Mouse (Mus musculus) kidney, postnatal 0 days (tissue): Measurements from ENCODE around the gene Ankub1. TPM values are rescaled to one million over a fixed set of nuclear protein-coding genes. Genes with fewer than 3 reads are reported as not detected.

Experiments used
- ATAC-seq: fragments of 200-750 bp; cut with Nextera tagmentation; replicated peaks from 2 replicates; pipeline ENCODE4 v1.8.0; 2017; ENCODE audit warnings: low read depth, moderate number of reproducible peaks, moderate TSS enrichment, moderate library complexity; ENCODE audit not compliant: low FRiP score
- DNase-seq: peaks from one replicate; pipeline ENCODE4 v3.0.0-alpha.2; 2016; ENCODE audit warnings: low spot score
- H3K27ac ChIP-seq: fragments of 300-500 bp; sonication (generic); 2 replicates; pipeline ENCODE4 v1.5.1; 2014; ENCODE audit warnings: mild to moderate bottlenecking
- H3K27me3 ChIP-seq: fragments of 300-500 bp; sonication (generic); 2 replicates; pipeline ENCODE4 v1.6.1; 2014; ENCODE audit warnings: low read length, mixed read lengths; ENCODE audit not compliant: insufficient read depth
- H3K36me3 ChIP-seq: fragments of 300-500 bp; sonication (generic); 2 replicates; pipeline ENCODE4 v1.6.1; 2014; ENCODE audit warnings: low read length, mixed read lengths; ENCODE audit not compliant: insufficient read depth
- H3K4me1 ChIP-seq: fragments of 300-500 bp; sonication (generic); replicated peaks from 2 replicates; pipeline ENCODE4 v1.6.1; 2014; ENCODE audit warnings: antibody characterized with exemption, low read length, mixed read lengths; ENCODE audit not compliant: insufficient read depth
- H3K4me2 ChIP-seq: fragments of 300-500 bp; sonication (generic); 2 replicates; pipeline ENCODE4 v1.6.1; 2014; ENCODE audit warnings: mild to moderate bottlenecking, low read length, moderate library complexity, mixed read lengths
- H3K4me3 ChIP-seq: fragments of 300-500 bp; sonication (generic); replicated peaks from 2 replicates; pipeline ENCODE4 v1.5.1; 2014; ENCODE audit warnings: low read depth, low read length
- H3K9ac ChIP-seq: fragments of 300-500 bp; sonication (generic); 2 replicates; pipeline ENCODE4 v1.6.1; 2014; ENCODE audit warnings: low read depth, low read length
- H3K9me3 ChIP-seq: fragments of 300-500 bp; sonication (generic); replicated peaks from 2 replicates; pipeline ENCODE4 v1.6.1; 2016; ENCODE audit warnings: low read length, inconsistent platforms, mixed read lengths
- CTCF ChIP-seq: IDR thresholded peaks from 2 replicates; pipeline ENCODE4 v1.5.1; 2016; ENCODE audit warnings: antibody characterized with exemption, low read depth, mild to moderate bottlenecking, moderate library complexity
- WGBS: fragments of 180-500 bp; shearing (Covaris S2); extraction: QIAGEN DNeasy Blood & Tissue Kit; methylation state at CpG from one replicate; pipeline ENCODE4 v1.1.7; 2014; 5-methylcytosine and 5-hydroxymethylcytosine counted together
- microRNA-seq: library from miRNA; unstranded; fragments of <30 nt; microRNA quantifications from one replicate; pipeline ENCODE4, GENCODE M21; 2016
- polyA plus RNA-seq: library from polyadenylated mRNA; unstranded; fragments of >200 nt; fragmentation: Nextera tagmentation; extraction: Ambion mirVana; gene quantifications from 2 replicates; pipeline ENCODE4 v1.2.1, GENCODE M21; 2015

Gene Ankub1
- polyA plus RNA-seq, 1 experiment from 2014 or later, result not detected

DNA sequence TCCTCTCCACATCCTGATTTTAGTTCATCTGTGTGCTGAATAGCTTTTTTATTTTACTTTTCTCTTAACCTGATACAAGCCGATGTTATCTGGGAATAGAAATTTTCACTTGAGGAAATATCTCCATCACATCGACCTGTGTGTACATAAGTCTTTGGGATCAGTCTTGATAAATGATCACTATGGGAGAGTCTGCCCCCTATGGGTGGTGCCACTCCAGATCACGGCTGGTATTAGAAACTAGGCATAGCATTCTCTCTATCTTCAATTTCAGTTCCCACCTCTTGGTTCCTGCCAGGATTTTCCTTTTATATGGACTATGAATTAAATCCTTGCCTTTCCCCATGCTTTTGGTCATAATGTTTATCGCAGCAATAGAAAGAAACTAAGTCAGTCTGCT, 72.9 kb downstream of the Ankub1 start:
- Histone ChIP-seq H3K4me1 (no peaks in the 10 kb centered on the region), H3K27ac (no peak overlapping the region), H3K36me3 (no peaks in the 10 kb centered on the region), H3K4me2 (no peak overlapping the region), H3K4me3 (no peak overlapping the region), H3K27me3 (no peaks in the 10 kb centered on the region), H3K9me3 (no peaks in the 10 kb centered on the region), H3K9ac (no peak overlapping the region)
- ATAC-seq (no peak), DNase-seq (no peak)
- peak; percentile 62 for TF ChIP-seq CTCF
- 68% methylated on average over 4 of the region's 4 CpGs for WGBS

DNA sequence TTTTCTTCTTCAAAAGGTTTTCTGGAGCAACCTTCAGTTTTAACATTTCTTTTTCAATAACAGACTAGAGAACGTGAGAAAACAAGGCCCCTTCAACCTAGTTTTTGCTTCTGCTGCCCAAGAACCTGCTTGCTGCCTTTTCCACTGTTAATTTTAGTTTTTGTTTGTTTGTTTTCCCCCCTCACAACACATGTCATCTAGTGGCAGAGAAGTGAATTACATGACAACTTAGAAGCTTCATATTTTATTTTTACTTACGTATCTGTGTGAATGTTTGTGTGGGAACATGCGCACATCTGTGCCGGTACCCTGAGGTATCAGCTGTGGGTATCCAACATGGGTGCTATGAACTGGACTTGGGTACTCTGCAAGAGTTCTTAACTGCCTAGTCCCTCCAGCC, 76.9 kb downstream of the Ankub1 start:
- DNase-seq (no peak), ATAC-seq (no peak)
- Histone ChIP-seq H3K36me3 (no peaks in the 10 kb centered on the region), H3K27ac (no peak overlapping the region), H3K9me3 (no peaks in the 10 kb centered on the region), H3K4me2 (no peak overlapping the region), H3K9ac (no peak overlapping the region), H3K4me3 (no peak overlapping the region), H3K4me1 (no peaks in the 10 kb centered on the region), H3K27me3 (no peaks in the 10 kb centered on the region)
- WGBS, result 87% methylated on average over 4 of the region's 4 CpGs
- peak; percentile 58; the same call in 1 of the 2 replicates for TF ChIP-seq CTCF

DNA sequence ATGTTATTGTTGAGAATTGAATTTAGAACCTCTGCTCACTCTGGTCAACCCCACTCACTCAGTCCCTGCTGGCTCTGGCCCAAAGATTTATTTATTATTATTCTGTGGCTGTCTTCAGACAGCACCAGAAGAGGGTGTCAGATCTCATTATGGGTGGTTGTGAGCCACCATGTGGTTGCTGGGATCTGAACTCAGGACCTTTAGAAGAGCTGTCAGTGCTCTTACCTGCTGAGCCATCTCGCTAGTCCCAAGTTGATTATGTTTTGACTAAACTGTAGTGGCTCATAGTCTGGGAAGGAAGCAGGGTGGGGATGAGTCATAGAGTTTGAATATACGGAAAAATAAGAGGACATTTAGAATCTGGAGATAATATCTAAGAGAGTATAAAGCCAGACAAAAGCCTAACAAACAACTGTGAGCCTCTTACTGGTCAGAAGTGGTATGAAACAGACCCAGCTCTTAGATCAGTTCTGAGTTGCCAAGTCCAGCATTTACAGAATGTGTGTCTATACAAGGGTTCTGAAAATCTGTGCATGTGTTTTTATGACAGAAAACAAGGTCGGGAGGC, 80.1 kb downstream of the Ankub1 start:
- Histone ChIP-seq H3K9me3 (no peaks in the 10 kb centered on the region), H3K27ac (no peak overlapping the region), H3K4me2 (no peak overlapping the region), H3K4me1 (no peaks in the 10 kb centered on the region), H3K36me3 (no peaks in the 10 kb centered on the region), H3K4me3 (no peak overlapping the region), H3K27me3 (no peaks in the 10 kb centered on the region), H3K9ac (no peak overlapping the region)
- ATAC-seq (no peak), DNase-seq (no peak)
- no peak for TF ChIP-seq CTCF
- WGBS, result 67% methylated on average over 3 of the region's 3 CpGs

DNA sequence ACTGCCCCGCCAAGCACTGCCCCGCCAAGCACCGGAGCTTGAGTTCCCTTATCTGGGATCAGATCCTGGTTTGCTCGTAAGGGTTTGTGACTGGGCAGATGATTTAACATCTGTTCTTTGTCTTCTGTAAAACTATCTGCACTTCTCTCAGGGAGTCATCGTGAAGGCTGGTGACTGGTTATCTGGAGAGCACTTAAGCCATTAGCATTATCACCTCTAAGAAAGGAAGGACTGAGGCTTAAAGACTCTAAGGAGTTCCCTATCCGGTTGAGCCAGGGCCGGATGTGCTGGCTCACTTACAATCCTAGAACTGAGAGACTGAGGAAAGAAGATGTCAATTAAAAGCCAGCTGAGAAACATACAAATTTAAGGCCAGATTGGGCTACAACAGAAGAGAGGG, 80.8 kb downstream of the Ankub1 start:
- no peak for TF ChIP-seq CTCF
- Histone ChIP-seq H3K9ac (no peak overlapping the region), H3K4me2 (no peak overlapping the region), H3K27ac (no peak overlapping the region), H3K36me3 (no peaks in the 10 kb centered on the region), H3K9me3 (no peaks in the 10 kb centered on the region), H3K27me3 (no peaks in the 10 kb centered on the region), H3K4me3 (no peak overlapping the region), H3K4me1 (no peaks in the 10 kb centered on the region)
- 50% methylated on average over 7 of the region's 7 CpGs for WGBS
- DNase-seq (no peak), ATAC-seq (no peak)

Small RNA genes lying within 50 kb of the gene (microRNA-seq; reads per million reads assigned to microRNA genes)
- not detected for gene Mir6377

Other genes starting within 250 kb of the Ankub1 start
- 28.9 TPM in 2 replicates for gene Wwtr1, start 116.9 kb downstream of the Ankub1 start, polyA plus RNA-seq
- gene Commd2, start 41.1 kb downstream of the Ankub1 start, polyA plus RNA-seq, result 92.6 and 94.3 TPM in 2 replicates
- gene Rnf13, start 43.3 kb upstream of the Ankub1 start, polyA plus RNA-seq, result 120 and 138 TPM in 2 replicates
- gene Pfn2, start 155.3 kb upstream of the Ankub1 start, polyA plus RNA-seq, result 206 and 212 TPM in 2 replicates